Mouse (Mus musculus) neural tube, embryonic 10.5 days (tissue): ENCODE results near the gene Itga5.

Experiments
- DNase-seq: peaks from one replicate; pipeline ENCODE4 v3.0.0-alpha.2; 2017; ENCODE audit warnings: low spot score; ENCODE audit errors: extremely low spot score

The Itga5 gene

DNA sequence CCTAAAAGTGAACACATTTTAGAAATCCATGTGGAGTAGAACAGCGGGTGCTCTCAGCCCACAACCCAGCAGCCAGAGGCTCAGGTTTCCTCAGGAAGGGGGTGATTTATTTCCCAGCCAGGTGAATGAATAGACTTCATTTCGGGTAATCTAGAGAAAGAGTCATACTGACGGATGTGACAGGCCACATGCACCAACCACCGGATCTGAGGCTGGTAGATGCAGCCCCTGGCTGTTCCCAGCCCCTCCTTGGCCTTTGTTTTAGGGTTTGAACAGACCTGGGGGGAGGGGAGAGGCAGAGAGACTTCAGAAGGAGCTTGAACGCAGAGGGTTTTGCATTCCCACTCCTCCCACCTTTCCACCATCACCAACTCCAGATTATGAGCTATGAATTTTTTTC, 70.7 kb downstream of the Itga5 start:
- peak; percentile 59 for DNase-seq

DNA sequence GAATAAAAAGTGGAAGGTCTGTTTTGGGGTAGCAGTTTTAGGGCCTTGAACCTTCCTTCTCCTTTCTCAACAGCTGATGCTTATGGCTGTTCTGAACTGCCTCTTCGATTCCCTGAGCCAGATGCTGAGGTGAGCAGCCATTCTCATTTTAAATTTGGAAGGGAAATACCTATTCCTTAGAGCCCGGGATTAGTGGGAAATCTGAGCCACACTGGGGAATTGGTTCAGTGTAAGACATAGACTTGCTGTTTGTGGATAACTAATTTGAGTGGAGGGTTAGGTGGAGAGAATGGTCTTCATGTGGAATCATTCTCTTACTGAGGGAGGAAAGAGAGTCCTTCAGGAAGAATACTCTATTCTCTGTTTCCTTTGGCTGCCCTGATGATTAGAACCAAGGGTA, 71.9 kb downstream of the Itga5 start:
- DNase-seq = no peak
